Mouse (Mus musculus) small intestine, adult 2 months (tissue): ENCODE measurements at regions not wholly inside any gene's neighbourhood (a gene's known extent, or its start where the extent isn't known, plus 50 kb on each side); places are given as distances from the start of the nearest gene placed in this dataset.

Source experiments
- CTCF ChIP-seq: fragments of 200-500 bp; IDR thresholded peaks from 2 replicates; pipeline ENCODE4 v1.5.1; 2012; ENCODE audit warnings: low read depth, mild to moderate bottlenecking, control low read depth, inconsistent platforms, low read length, moderate library complexity, mixed read lengths; ENCODE audit not compliant: insufficient replicate concordance, insufficient read length; ENCODE audit errors: extremely low read depth
- POLR2A ChIP-seq: fragments of 200-500 bp; IDR thresholded peaks from 2 replicates; pipeline ENCODE4 v1.6.1; 2012; ENCODE audit warnings: low read depth, mild to moderate bottlenecking, control low read depth, inconsistent platforms, low read length, moderate library complexity

- TF ChIP-seq POLR2A (no peak), CTCF (no peak)
These were observed 238.6 kb upstream of the Adcy2 start for GRCm38 (mm10) chr13:69237918-69238317.
